Mouse (Mus musculus): ENCODE data around the gene Prr12. TPM values are rescaled to one million over a fixed set of nuclear protein-coding genes. Genes with fewer than 3 reads are reported as not detected.
A peak's percentile ranks its signal among the peaks of the same experiment; 100 is the strongest.

Prr12 gene
- polyA plus RNA-seq, 1 experiment from 2014 or later, result 13.8 TPM

GRCm38 (mm10) chr7:45091001-45091990 is 38.6 kb upstream of the Prr12 start:
- Histone ChIP-seq H3K9me3 (no peaks in the 10 kb centered on the region), H3K27ac (0 out of 2 replicates have a peak overlapping the region, but pooled peaks have one; percentile 44), H3K4me1 (replicated peaks) (peaks cover 19% of the 10 kb centered on the region; the same call in 1 of the 2 replicates), H3K4me2 (peak overlapping the region; percentile 56), H3K27me3 (peaks cover 4% of the 10 kb centered on the region; the same call in 1 of the 2 replicates), H3K4me3 (peak overlapping the region; percentile 39), H3K36me3 (peaks cover 10% of the 10 kb centered on the region), H3K9ac (peak overlapping the region; percentile 69)
- peak; percentile 55 for ATAC-seq (ENCODE audit: low FRiP score)
- 17% methylated on average over 35 of the region's 35 CpGs for WGBS

- no peak for ATAC-seq (ENCODE audit: low FRiP score)
- Histone ChIP-seq H3K27ac (no peak overlapping the region), H3K27me3 (peaks cover 4% of the 10 kb centered on the region; the same call in 1 of the 2 replicates), H3K4me1 (replicated peaks) (peaks cover 19% of the 10 kb centered on the region; the same call in 1 of the 2 replicates), H3K4me3 (no peak overlapping the region; the same call in 1 of the 2 replicates), H3K36me3 (peaks cover 17% of the 10 kb centered on the region), H3K4me2 (peak overlapping the region; percentile 56; the same call in 1 of the 2 replicates), H3K9me3 (no peaks in the 10 kb centered on the region), H3K9ac (no peak overlapping the region)
- 80% methylated on average over 13 of the region's 13 CpGs for WGBS
These were observed 37.7 kb upstream of the Prr12 start for GRCm38 (mm10) chr7:45090251-45090977.

GRCm38 (mm10) chr7:45088597-45088996 is 35.9 kb upstream of the Prr12 start:
- Histone ChIP-seq H3K36me3 (peaks cover 29% of the 10 kb centered on the region), H3K4me3 (no peak overlapping the region), H3K9ac (no peak overlapping the region), H3K27me3 (peaks cover 4% of the 10 kb centered on the region; the same call in 1 of the 2 replicates), H3K27ac (no peak overlapping the region), H3K4me2 (no peak overlapping the region), H3K4me1 (replicated peaks) (peaks cover 19% of the 10 kb centered on the region; the same call in 1 of the 2 replicates), H3K9me3 (no peaks in the 10 kb centered on the region)
- no peak for ATAC-seq (ENCODE audit: low FRiP score)
- 93% methylated on average over 17 of the region's 17 CpGs for WGBS

GRCm38 (mm10) chr7:45086084-45086483 is 33.4 kb upstream of the Prr12 start:
- WGBS, result 73% methylated on average over 4 of the region's 4 CpGs
- no peak for ATAC-seq (ENCODE audit: low FRiP score)
- no peaks in the 10 kb centered on the region for H3K9me3 ChIP-seq
- H3K4me1 ChIP-seq (replicated peaks), result peaks cover 2% of the 10 kb centered on the region; the same call in 1 of the 2 replicates
- H3K4me3 ChIP-seq, result no peak overlapping the region
- peaks cover 32% of the 10 kb centered on the region for H3K36me3 ChIP-seq
- H3K27ac ChIP-seq, result no peak overlapping the region
- H3K4me2 ChIP-seq, result no peak overlapping the region
- H3K27me3 ChIP-seq, result no peaks in the 10 kb centered on the region
- H3K9ac ChIP-seq, result no peak overlapping the region

- H3K4me3 ChIP-seq, result no peak overlapping the region
- peaks cover 32% of the 10 kb centered on the region for H3K36me3 ChIP-seq
- H3K4me1 ChIP-seq (replicated peaks), result no peaks in the 10 kb centered on the region
- no peak overlapping the region for H3K27ac ChIP-seq
- ATAC-seq (ENCODE audit: low FRiP score), result no peak
- no peak overlapping the region for H3K9ac ChIP-seq
- 88% methylated on average over 22 of the region's 22 CpGs for WGBS
- H3K4me2 ChIP-seq, result no peak overlapping the region
- no peaks in the 10 kb centered on the region for H3K9me3 ChIP-seq
- no peaks in the 10 kb centered on the region for H3K27me3 ChIP-seq
These were observed 30.7 kb upstream of the Prr12 start for GRCm38 (mm10) chr7:45083300-45083890.

GRCm38 (mm10) chr7:45082401-45083299 is 30.0 kb upstream of the Prr12 start:
- Histone ChIP-seq H3K9me3 (no peaks in the 10 kb centered on the region), H3K4me2 (no peak overlapping the region), H3K36me3 (peaks cover 35% of the 10 kb centered on the region), H3K27me3 (no peaks in the 10 kb centered on the region), H3K27ac (peak overlapping the region; percentile 52; the same call in 1 of the 2 replicates), H3K4me1 (replicated peaks) (no peaks in the 10 kb centered on the region), H3K4me3 (no peak overlapping the region), H3K9ac (no peak overlapping the region)
- no peak for ATAC-seq (ENCODE audit: low FRiP score)
- WGBS, result 75% methylated on average over 25 of the region's 25 CpGs

GRCm38 (mm10) chr7:45081016-45081415 is 28.3 kb upstream of the Prr12 start:
- Histone ChIP-seq H3K4me2 (no peak overlapping the region), H3K4me1 (replicated peaks) (no peaks in the 10 kb centered on the region), H3K36me3 (peaks cover 39% of the 10 kb centered on the region), H3K9me3 (no peaks in the 10 kb centered on the region), H3K9ac (no peak overlapping the region), H3K27ac (no peak overlapping the region), H3K27me3 (no peaks in the 10 kb centered on the region), H3K4me3 (no peak overlapping the region)
- 50% methylated on average over 5 of the region's 5 CpGs for WGBS
- no peak for ATAC-seq (ENCODE audit: low FRiP score)

GRCm38 (mm10) chr7:45079856-45080255 is 27.2 kb upstream of the Prr12 start:
- peak; percentile 19; the same call in 1 of the 2 replicates for ATAC-seq (ENCODE audit: low FRiP score)
- Histone ChIP-seq H3K4me3 (no peak overlapping the region), H3K9me3 (no peaks in the 10 kb centered on the region), H3K27me3 (no peaks in the 10 kb centered on the region), H3K9ac (no peak overlapping the region), H3K36me3 (peaks cover 40% of the 10 kb centered on the region), H3K4me1 (replicated peaks) (no peaks in the 10 kb centered on the region), H3K27ac (peak overlapping the region; percentile 42; the same call in 1 of the 2 replicates), H3K4me2 (no peak overlapping the region)
- under 1% methylated on average over 10 of the region's 10 CpGs for WGBS

GRCm38 (mm10) chr7:45078513-45078912 is 25.8 kb upstream of the Prr12 start:
- no peak for ATAC-seq (ENCODE audit: low FRiP score)

GRCm38 (mm10) chr7:45077829-45078228 is 25.1 kb upstream of the Prr12 start:
- no peak overlapping the region for H3K27ac ChIP-seq
- H3K27me3 ChIP-seq, result no peaks in the 10 kb centered on the region
- no peaks in the 10 kb centered on the region for H3K9me3 ChIP-seq
- peaks cover 44% of the 10 kb centered on the region for H3K36me3 ChIP-seq
- no peak for ATAC-seq (ENCODE audit: low FRiP score)
- no peak overlapping the region for H3K4me3 ChIP-seq
- WGBS, result 87% methylated on average over 2 of the region's 2 CpGs
- no peak overlapping the region for H3K4me2 ChIP-seq
- H3K4me1 ChIP-seq (replicated peaks), result no peaks in the 10 kb centered on the region
- H3K9ac ChIP-seq, result no peak overlapping the region

More at GRCm38 (mm10) chr7:45078513-45078912, 25.8 kb upstream of the Prr12 start:
- H3K36me3 ChIP-seq, result peaks cover 46% of the 10 kb centered on the region
- WGBS, result 39% methylated on average over 9 of the region's 9 CpGs
- no peak overlapping the region for H3K4me2 ChIP-seq
- no peak overlapping the region for H3K4me3 ChIP-seq
- no peaks in the 10 kb centered on the region for H3K9me3 ChIP-seq
- no peaks in the 10 kb centered on the region for H3K4me1 ChIP-seq (replicated peaks)
- no peaks in the 10 kb centered on the region for H3K27me3 ChIP-seq
- no peak overlapping the region for H3K27ac ChIP-seq
- H3K9ac ChIP-seq, result no peak overlapping the region

- no peak for ATAC-seq (ENCODE audit: low FRiP score)
- H3K36me3 ChIP-seq, result peaks cover 44% of the 10 kb centered on the region
- H3K4me3 ChIP-seq, result no peak overlapping the region
- no peak overlapping the region for H3K27ac ChIP-seq
- H3K27me3 ChIP-seq, result no peaks in the 10 kb centered on the region
- H3K4me2 ChIP-seq, result no peak overlapping the region
- WGBS, result 90% methylated on average over 14 of the region's 14 CpGs
- H3K9ac ChIP-seq, result no peak overlapping the region
- H3K4me1 ChIP-seq (replicated peaks), result no peaks in the 10 kb centered on the region
- H3K9me3 ChIP-seq, result no peaks in the 10 kb centered on the region
These were observed 24.6 kb upstream of the Prr12 start for GRCm38 (mm10) chr7:45077322-45077721.

Measured in hindbrain, embryonic 13.5 days (tissue).